In the genomic region with DNA sequence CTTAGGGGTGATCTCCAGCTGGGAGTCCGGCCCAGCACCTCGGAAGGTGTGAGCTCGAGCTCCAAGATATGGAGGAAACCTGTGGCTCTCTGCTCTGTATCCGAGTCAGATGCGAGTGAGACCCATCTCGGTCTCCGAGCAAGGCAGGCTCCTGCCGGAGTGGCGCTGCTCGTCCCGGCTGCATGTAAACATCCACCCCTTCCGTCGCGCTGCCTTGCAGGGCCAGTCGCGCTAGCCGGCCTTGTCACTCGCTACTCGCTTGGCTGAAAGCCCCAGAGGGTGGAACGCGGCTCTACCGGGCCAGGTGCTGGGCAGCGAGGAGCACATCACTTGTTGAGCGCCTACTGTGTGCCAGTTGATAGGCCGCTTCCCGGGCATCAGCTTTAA, we compare ENCODE assay signal across 8 mouse cellular contexts. TPM values are rescaled to one million over a fixed set of nuclear protein-coding genes. Genes with fewer than 3 reads are reported as not detected.
DNase-seq lines count a peak whose midpoint lies in the region; ATAC-seq and TF ChIP-seq lines count a peak whose summit lies in the region.

No protein-coding gene starts in this region.

- TF ChIP-seq CTCF in intestine, postnatal 0 days (IDR thresholded peaks at IDR 0.05; ENCODE audit: low read depth) = peak; percentile 66
- TF ChIP-seq CTCF in small intestine, adult 2 months (IDR thresholded peaks at IDR 0.05; ENCODE audit: extremely low read depth, insufficient read length, insufficient replicate concordance, low read depth, low read length) = no peak; the same call in 1 of the 2 replicates

- no peaks in the 10 kb centered on the region for H3K9me3 ChIP-seq in intestine, postnatal 0 days (ENCODE audit: control insufficient read depth)
- H3K9me3 ChIP-seq in limb, embryonic 12.5 days = no peaks in the 10 kb centered on the region; the same call in 1 of the 2 replicates
- no peaks in the 10 kb centered on the region for H3K9me3 ChIP-seq in midbrain, embryonic 12.5 days

- no peaks in the 10 kb centered on the region for H3K4me1 ChIP-seq in intestine, postnatal 0 days (replicated peaks; ENCODE audit: control insufficient read depth, insufficient read depth, low read length)
- peaks cover 44% of the 10 kb centered on the region for H3K4me1 ChIP-seq in limb, embryonic 12.5 days (replicated peaks)
- H3K4me1 ChIP-seq in midbrain, embryonic 12.5 days = peaks cover 29% of the 10 kb centered on the region
- H3K4me1 ChIP-seq in small intestine, adult 2 months (ENCODE audit: control insufficient read depth, insufficient read depth, insufficient read length, low read length) = peaks cover 2% of the 10 kb centered on the region; the same call in 1 of the 2 replicates

- peak; percentile 87 for DNase-seq in adrenal gland, adult 2 months
- peak; percentile 81 for DNase-seq in embryo, embryonic 10.5 days (ENCODE audit: low spot score)

- H3K9ac ChIP-seq in intestine, postnatal 0 days (ENCODE audit: low read depth, low read length) = peak overlapping the region; percentile 92
- H3K9ac ChIP-seq in limb, embryonic 12.5 days (replicated peaks) = peak overlapping the region; percentile 97
- peak overlapping the region; percentile 93 for H3K9ac ChIP-seq in midbrain, embryonic 12.5 days (replicated peaks)

- no peaks in the 10 kb centered on the region for H3K27me3 ChIP-seq in intestine, postnatal 0 days (replicated peaks; ENCODE audit: control insufficient read depth, insufficient read depth, low read length)
- no peaks in the 10 kb centered on the region for H3K27me3 ChIP-seq in limb, embryonic 12.5 days
- no peaks in the 10 kb centered on the region for H3K27me3 ChIP-seq in midbrain, embryonic 12.5 days
- H3K27me3 ChIP-seq in small intestine, adult 2 months (ENCODE audit: control insufficient read depth, insufficient read depth, low read length) = no peaks in the 10 kb centered on the region

- H3K27ac ChIP-seq in intestine, postnatal 0 days (ENCODE audit: low read depth, low read length) = peak overlapping the region; percentile 94
- peak overlapping the region; percentile 99 for H3K27ac ChIP-seq in limb, embryonic 12.5 days
- peak overlapping the region; percentile 93 for H3K27ac ChIP-seq in midbrain, embryonic 12.5 days (replicated peaks)
- peak overlapping the region; percentile 50; the same call in 1 of the 2 replicates for H3K27ac ChIP-seq in small intestine, adult 2 months (ENCODE audit: insufficient read depth, low read depth, low read length)

- TF ChIP-seq POLR2A in small intestine, adult 2 months (IDR thresholded peaks at IDR 0.05; ENCODE audit: low read depth, low read length) = 0 out of 2 replicates have a peak, but pooled peaks have one; percentile 36

- H3K36me3 ChIP-seq in intestine, postnatal 0 days (ENCODE audit: control insufficient read depth, insufficient read depth) = no peaks in the 10 kb centered on the region
- peaks cover 24% of the 10 kb centered on the region for H3K36me3 ChIP-seq in limb, embryonic 12.5 days
- H3K36me3 ChIP-seq in midbrain, embryonic 12.5 days = peaks cover 10% of the 10 kb centered on the region; the same call in 1 of the 2 replicates
- 0 out of 2 replicates have a peak, but pooled peaks cover 2% of the 10 kb centered on the region for H3K36me3 ChIP-seq in small intestine, adult 2 months (ENCODE audit: control insufficient read depth, insufficient read depth, low read length)

- H3K4me3 ChIP-seq in intestine, postnatal 0 days (ENCODE audit: low read depth, low read length) = peak overlapping the region; percentile 98
- H3K4me3 ChIP-seq in limb, embryonic 12.5 days (replicated peaks) = peak overlapping the region; percentile 93
- H3K4me3 ChIP-seq in midbrain, embryonic 12.5 days = peak overlapping the region; percentile 89
- peak overlapping the region; percentile 90 for H3K4me3 ChIP-seq in small intestine, adult 2 months (ENCODE audit: low read depth, low read length)

- ATAC-seq in granulocyte monocyte progenitor cell, adult 5-6 weeks (replicated peaks; ENCODE audit: poor library complexity, severe bottlenecking) = peak; percentile 51
- peak; percentile 48 for ATAC-seq in intestine, postnatal 0 days
- peak; percentile 2; the same call in 1 of the 2 replicates for ATAC-seq in limb, embryonic 12.5 days (ENCODE audit: insufficient number of reproducible peaks, insufficient read depth, low FRiP score, low TSS enrichment, low read depth)
- ATAC-seq in midbrain, embryonic 12.5 days (ENCODE audit: low FRiP score, low read depth) = peak; percentile 76
- no peak for ATAC-seq in inflammation-experienced regulatory T-cells, adult 6 months

- under 1% methylated on average over 26 of the region's 26 CpGs for WGBS in intestine, postnatal 0 days
- under 1% methylated on average over 26 of the region's 26 CpGs for WGBS in limb, embryonic 12.5 days
- WGBS in midbrain, embryonic 12.5 days = under 1% methylated on average over 26 of the region's 26 CpGs
- WGBS in small intestine, adult 2 months = under 1% methylated on average over 26 of the region's 26 CpGs

- H3K4me2 ChIP-seq in intestine, postnatal 0 days (replicated peaks; ENCODE audit: low read depth) = peak overlapping the region; percentile 64
- H3K4me2 ChIP-seq in limb, embryonic 12.5 days = peak overlapping the region; percentile 69
- H3K4me2 ChIP-seq in midbrain, embryonic 12.5 days (replicated peaks) = peak overlapping the region; percentile 72

RNA-seq across cellular contexts. Expression of gene Plpp3, which starts 1.0 kb away (rescaled TPM):
- 100 to 1,000 TPM; 237 to 336 TPM for total RNA-seq in adrenal gland, adult 2 months (2021)
- polyA plus RNA-seq in adrenal gland, adult 2 months (2012; rRNA removed) = 246 and 342 TPM in 2 replicates
- total RNA-seq in granulocyte monocyte progenitor cell, adult 5-6 weeks (2014; fragmentation: Nextera tagmentation) = not detected in 2 replicates
- not detected in 2 replicates for total RNA-seq in granulocyte monocyte progenitor cell, adult 5-6 weeks (2017)
- polyA plus RNA-seq in intestine, postnatal 0 days (2015; fragmentation: Nextera tagmentation; extraction: Ambion mirVana) = 84.1 and 84.3 TPM in 2 replicates
- 96.0 and 110 TPM in 2 replicates for polyA plus RNA-seq in limb, embryonic 12.5 days (2016; fragmentation: Nextera tagmentation; extraction: Ambion mirVana)
- polyA plus RNA-seq in midbrain, embryonic 12.5 days (2016; fragmentation: Nextera tagmentation; extraction: Ambion mirVana) = 57.7 and 66.4 TPM in 2 replicates
- polyA plus RNA-seq in small intestine, adult 2 months (2012; rRNA removed) = 29.8 and 48.5 TPM in 2 replicates
- polyA plus RNA-seq in inflammation-experienced regulatory T-cells, adult 6 months (2017; shearing (Covaris generic)) = under 1 TPM in 1 of 3 experiments, not detected in 2; 0.15 TPM

RNA-seq across cellular contexts. Expression of gene Prkaa2, which starts 48.5 kb away (rescaled TPM):
- total RNA-seq in adrenal gland, adult 2 months (2021) = 1 to 10 TPM; 8.5 to 10.0 TPM
- 0.78 and 1.2 TPM in 2 replicates for polyA plus RNA-seq in adrenal gland, adult 2 months (2012; rRNA removed)
- total RNA-seq in granulocyte monocyte progenitor cell, adult 5-6 weeks (2014; fragmentation: Nextera tagmentation) = 0.43 TPM in 1 of 2 replicates, not detected in the other
- total RNA-seq in granulocyte monocyte progenitor cell, adult 5-6 weeks (2017) = 0.04 and 0.05 TPM in 2 replicates
- polyA plus RNA-seq in intestine, postnatal 0 days (2015; fragmentation: Nextera tagmentation; extraction: Ambion mirVana) = 10.2 and 10.9 TPM in 2 replicates
- polyA plus RNA-seq in limb, embryonic 12.5 days (2016; fragmentation: Nextera tagmentation; extraction: Ambion mirVana) = 0.92 and 0.99 TPM in 2 replicates
- polyA plus RNA-seq in midbrain, embryonic 12.5 days (2016; fragmentation: Nextera tagmentation; extraction: Ambion mirVana) = 6.2 TPM in 2 replicates
- polyA plus RNA-seq in small intestine, adult 2 months (2012; rRNA removed) = 1.0 and 1.2 TPM in 2 replicates
- polyA plus RNA-seq in inflammation-experienced regulatory T-cells, adult 6 months (2017; shearing (Covaris generic)) = not detected

Comparison
In these comparisons a context has a peak if more than half of its experiments do, and no peak if none do; other contexts are left out.
1. RNA of gene Plpp3, which starts 1.0 kb away (polyA plus RNA-seq): 246 to 342 TPM in adrenal gland, adult 2 months, 96.0 to 110 TPM in limb, embryonic 12.5 days, 84.1 to 84.3 TPM in intestine, postnatal 0 days, 57.7 to 66.4 TPM in midbrain, embryonic 12.5 days and 29.8 to 48.5 TPM in small intestine, adult 2 months; 0.15 TPM in inflammation-experienced regulatory T-cells, adult 6 months; every median in the first group is over 10 times any median in the second.
2. Peak in every context shown above with its lines, with median percentiles within 50 percentile points of each other: H3K27ac ChIP-seq, H3K4me2 ChIP-seq, H3K4me3 ChIP-seq and H3K9ac ChIP-seq.